Mouse (Mus musculus): ENCODE measurements around the gene 1110002E22Rik.

DNA sequence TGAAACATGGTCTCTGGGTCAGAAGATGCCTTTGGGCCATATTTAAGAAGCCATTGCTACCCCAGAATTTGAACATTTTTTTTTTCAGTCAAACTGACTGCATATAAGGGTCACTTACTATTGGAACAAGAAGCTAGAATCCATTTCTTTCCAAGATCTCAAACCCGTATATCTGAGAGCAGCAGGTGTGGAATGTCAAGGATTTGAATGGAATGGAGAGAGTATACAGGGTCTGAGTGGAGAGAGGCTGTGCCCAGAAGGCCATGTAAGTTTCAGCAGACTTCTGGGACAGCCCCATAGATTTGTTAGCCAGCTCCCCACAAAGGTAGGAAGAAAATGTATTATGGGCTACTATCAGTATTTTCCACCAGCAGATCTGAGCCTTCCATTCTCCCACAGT, 13.8 kb downstream of the 1110002E22Rik start:
- TF ChIP-seq CTCF (IDR thresholded peaks at IDR 0.05; ENCODE audit: low read depth, low read length), result no peak
- TF ChIP-seq POLR2A (IDR thresholded peaks at IDR 0.05; ENCODE audit: borderline replicate concordance, low read depth, low read length), result no peak
